Mouse (Mus musculus) embryonic facial prominence, embryonic 10.5 days (tissue): ENCODE measurements at regions not wholly inside any gene's neighbourhood (a gene's known extent, or its start where the extent isn't known, plus 50 kb on each side); places are given as distances from the start of the nearest gene placed in this dataset.

Experiments
- DNase-seq: peaks from one replicate; pipeline ENCODE4 v3.0.0-alpha.2; 2017; ENCODE audit warnings: low spot score
- H3K27ac ChIP-seq: fragments of 300-500 bp; sonication (generic); replicated peaks from 2 replicates; pipeline ENCODE4 v1.5.1; 2016; ENCODE audit warnings: mild to moderate bottlenecking
- H3K27me3 ChIP-seq: fragments of 300-500 bp; sonication (generic); replicated peaks from 2 replicates; pipeline ENCODE4 v1.6.1; 2016; ENCODE audit warnings: low read depth, mild to moderate bottlenecking; ENCODE audit not compliant: poor library complexity, severe bottlenecking
- H3K36me3 ChIP-seq: fragments of 300-500 bp; sonication (generic); replicated peaks from 2 replicates; pipeline ENCODE4 v1.6.1; 2016; ENCODE audit warnings: mild to moderate bottlenecking, moderate library complexity
- H3K4me1 ChIP-seq: fragments of 300-500 bp; sonication (generic); 2 replicates; pipeline ENCODE4 v1.6.1; 2016
- H3K4me3 ChIP-seq: fragments of 300-500 bp; sonication (generic); 2 replicates; pipeline ENCODE4 v1.5.1; 2016; ENCODE audit warnings: mild to moderate bottlenecking, moderate library complexity
- H3K9me3 ChIP-seq: fragments of 300-500 bp; sonication (generic); 2 replicates; pipeline ENCODE4 v1.6.1; 2016; ENCODE audit warnings: mild to moderate bottlenecking
- WGBS: fragments of 180-500 bp; shearing (Covaris S2); methylation state at CpG from one replicate; pipeline ENCODE4 v1.1.7; 2016; 5-methylcytosine and 5-hydroxymethylcytosine counted together

- Histone ChIP-seq H3K4me3 (no peak overlapping the region), H3K4me1 (peaks cover 8% of the 10 kb centered on the region), H3K27ac (peak overlapping the region; percentile 59; the same call in 1 of the 2 replicates), H3K27me3 (no peaks in the 10 kb centered on the region), H3K36me3 (no peaks in the 10 kb centered on the region), H3K9me3 (no peaks in the 10 kb centered on the region)
- 53% methylated on average over 4 of the region's 4 CpGs for WGBS
- DNase-seq = no peak
Observed at GRCm38 (mm10) chr14:106190721-106191120, 84.7 kb downstream of the Trim52 start.

- no peak for DNase-seq
- Histone ChIP-seq H3K4me3 (no peak overlapping the region), H3K36me3 (no peaks in the 10 kb centered on the region), H3K27me3 (no peaks in the 10 kb centered on the region), H3K27ac (no peak overlapping the region), H3K4me1 (peaks cover 8% of the 10 kb centered on the region), H3K9me3 (no peaks in the 10 kb centered on the region)
- 87% methylated on average over 2 of the region's 2 CpGs for WGBS
Observed at GRCm38 (mm10) chr14:106193583-106193982, 87.6 kb downstream of the Trim52 start.

GRCm38 (mm10) chr14:106194104-106194503 lies 88.1 kb downstream of the Trim52 start:
- Histone ChIP-seq H3K36me3 (no peaks in the 10 kb centered on the region), H3K9me3 (no peaks in the 10 kb centered on the region), H3K27me3 (no peaks in the 10 kb centered on the region), H3K4me3 (no peak overlapping the region), H3K27ac (no peak overlapping the region), H3K4me1 (peaks cover 8% of the 10 kb centered on the region)
- DNase-seq = no peak
- WGBS = 82% methylated on average over 1 of the region's 1 CpGs

- WGBS = 54% methylated on average over 1 of the region's 1 CpGs
- DNase-seq = no peak
- Histone ChIP-seq H3K4me1 (no peaks in the 10 kb centered on the region), H3K4me3 (no peak overlapping the region), H3K36me3 (no peaks in the 10 kb centered on the region), H3K27me3 (no peaks in the 10 kb centered on the region), H3K9me3 (no peaks in the 10 kb centered on the region), H3K27ac (no peak overlapping the region)
Observed at GRCm38 (mm10) chr14:106197826-106198225, 91.8 kb downstream of the Trim52 start.

- no peak overlapping the region for H3K4me3 ChIP-seq
- WGBS = 91% methylated on average over 2 of the region's 2 CpGs
- no peak for DNase-seq
- H3K4me1 ChIP-seq = no peaks in the 10 kb centered on the region
- H3K9me3 ChIP-seq = no peaks in the 10 kb centered on the region
- H3K27ac ChIP-seq = no peak overlapping the region
- H3K27me3 ChIP-seq = no peaks in the 10 kb centered on the region
- no peaks in the 10 kb centered on the region for H3K36me3 ChIP-seq
Observed at GRCm38 (mm10) chr14:106199109-106199508, 93.1 kb downstream of the Trim52 start.

- H3K4me1 ChIP-seq = no peaks in the 10 kb centered on the region
- WGBS = 73% methylated on average over 1 of the region's 1 CpGs
Observed at GRCm38 (mm10) chr14:106199536-106200319, 93.7 kb downstream of the Trim52 start.

GRCm38 (mm10) chr14:106211062-106211461 lies 105.1 kb downstream of the Trim52 start:
- DNase-seq = no peak
- Histone ChIP-seq H3K36me3 (no peaks in the 10 kb centered on the region), H3K27ac (no peak overlapping the region), H3K4me3 (no peak overlapping the region), H3K9me3 (no peaks in the 10 kb centered on the region), H3K4me1 (no peaks in the 10 kb centered on the region), H3K27me3 (no peaks in the 10 kb centered on the region)
- WGBS = 78% methylated on average over 2 of the region's 2 CpGs

More at GRCm38 (mm10) chr14:106199536-106200319, 93.7 kb downstream of the Trim52 start:
- Histone ChIP-seq H3K4me3 (no peak overlapping the region), H3K27me3 (no peaks in the 10 kb centered on the region), H3K36me3 (no peaks in the 10 kb centered on the region), H3K9me3 (no peaks in the 10 kb centered on the region), H3K27ac (no peak overlapping the region)
- no peak for DNase-seq

- no peaks in the 10 kb centered on the region for H3K9me3 ChIP-seq
- 85% methylated on average over 3 of the region's 3 CpGs for WGBS
- no peaks in the 10 kb centered on the region for H3K36me3 ChIP-seq
- DNase-seq = no peak
- no peak overlapping the region for H3K4me3 ChIP-seq
- H3K27ac ChIP-seq = no peak overlapping the region
- H3K4me1 ChIP-seq = no peaks in the 10 kb centered on the region
- H3K27me3 ChIP-seq = no peaks in the 10 kb centered on the region
Observed at GRCm38 (mm10) chr14:106217681-106218080, 111.7 kb downstream of the Trim52 start.

- H3K27ac ChIP-seq = no peak overlapping the region
- H3K4me1 ChIP-seq = no peaks in the 10 kb centered on the region
- H3K36me3 ChIP-seq = no peaks in the 10 kb centered on the region
- H3K4me3 ChIP-seq = no peak overlapping the region
- no peaks in the 10 kb centered on the region for H3K9me3 ChIP-seq
- no peaks in the 10 kb centered on the region for H3K27me3 ChIP-seq
- WGBS = 90% methylated on average over 5 of the region's 5 CpGs
- DNase-seq = no peak
Observed at GRCm38 (mm10) chr14:106219293-106219797, 113.3 kb downstream of the Trim52 start.

GRCm38 (mm10) chr14:106225401-106225800 lies 119.4 kb downstream of the Trim52 start:
- WGBS = 76% methylated on average over 1 of the region's 1 CpGs

GRCm38 (mm10) chr14:106241721-106242405 lies 135.9 kb downstream of the Trim52 start:
- Histone ChIP-seq H3K9me3 (no peaks in the 10 kb centered on the region), H3K36me3 (no peaks in the 10 kb centered on the region), H3K27me3 (no peaks in the 10 kb centered on the region), H3K4me3 (no peak overlapping the region), H3K27ac (no peak overlapping the region), H3K4me1 (no peaks in the 10 kb centered on the region)
- no peak for DNase-seq
- WGBS = 88% methylated on average over 5 of the region's 5 CpGs

More at GRCm38 (mm10) chr14:106225401-106225800, 119.4 kb downstream of the Trim52 start:
- Histone ChIP-seq H3K4me1 (no peaks in the 10 kb centered on the region), H3K4me3 (no peak overlapping the region), H3K27me3 (no peaks in the 10 kb centered on the region), H3K36me3 (no peaks in the 10 kb centered on the region), H3K27ac (no peak overlapping the region), H3K9me3 (no peaks in the 10 kb centered on the region)
- DNase-seq = no peak

GRCm38 (mm10) chr14:106259396-106260108 lies 153.6 kb downstream of the Trim52 start:
- 68% methylated on average over 4 of the region's 4 CpGs for WGBS
- Histone ChIP-seq H3K27me3 (no peaks in the 10 kb centered on the region), H3K4me1 (no peaks in the 10 kb centered on the region), H3K27ac (no peak overlapping the region), H3K4me3 (no peak overlapping the region), H3K9me3 (0 out of 2 replicates have a peak, but pooled peaks cover 4% of the 10 kb centered on the region), H3K36me3 (no peaks in the 10 kb centered on the region)
- DNase-seq = no peak
